Mouse (Mus musculus): ENCODE measurements around the gene Pcdh10. TPM values are rescaled to one million over a fixed set of nuclear protein-coding genes. Genes with fewer than 3 reads are reported as not detected.

Pcdh10 gene
- total and polyA plus RNA-seq, 3 experiments: 0.11 TPM; not detected in 2

DNA sequence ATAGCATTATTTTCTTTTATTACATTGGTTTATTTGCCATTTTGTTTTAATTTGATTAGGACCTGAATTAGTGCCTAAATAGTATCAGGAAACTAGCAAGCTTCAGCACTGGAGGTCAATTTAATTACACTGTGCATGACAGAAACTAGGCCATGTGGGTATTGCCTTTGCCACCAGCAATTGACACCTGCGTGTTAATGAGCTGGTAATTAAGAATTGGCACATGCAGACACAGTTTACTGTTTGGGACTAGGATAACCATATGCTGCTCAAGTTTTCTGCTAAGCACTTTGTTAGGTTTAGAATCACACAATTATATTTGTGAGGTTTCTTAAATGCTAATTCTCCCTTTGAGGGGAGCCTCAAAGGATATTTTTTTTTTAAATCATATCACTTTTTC lies 53.5 kb downstream of the Pcdh10 start:
- Histone ChIP-seq H3K4me3 (ENCODE audit: low read depth, low read length) (no peak overlapping the region), H3K4me1 (ENCODE audit: insufficient read depth, low read depth, low read length) (no peaks in the 10 kb centered on the region), H3K9me3 (replicated peaks) (no peaks in the 10 kb centered on the region), H3K36me3 (replicated peaks) (no peaks in the 10 kb centered on the region), H3K27me3 (ENCODE audit: insufficient read depth, low read length) (no peaks in the 10 kb centered on the region)
- DNase-seq (ENCODE audit: low spot score) (no peak), ATAC-seq (ENCODE audit: extremely low read depth, insufficient number of reproducible peaks, low FRiP score, poor library complexity, severe bottlenecking) (no peak)
- TF ChIP-seq CTCF (IDR thresholded peaks at IDR 0.05; ENCODE audit: low read depth, low read length): no peak
- TF ChIP-seq POLR2AphosphoS5 (IDR thresholded peaks at IDR 0.05; ENCODE audit: insufficient replicate concordance, low read depth, low read length): no peak
- TF ChIP-seq TAL1 (conservative IDR thresholded peaks at IDR 0.05; ENCODE audit: low read depth, low read length): no peak
- no peak for TF ChIP-seq GATA1 (IDR thresholded peaks at IDR 0.05; ENCODE audit: borderline replicate concordance, low read length)
- TF ChIP-seq GATA2 (IDR thresholded peaks at IDR 0.05; ENCODE audit: borderline replicate concordance, low read depth, low read length): no peak

DNA sequence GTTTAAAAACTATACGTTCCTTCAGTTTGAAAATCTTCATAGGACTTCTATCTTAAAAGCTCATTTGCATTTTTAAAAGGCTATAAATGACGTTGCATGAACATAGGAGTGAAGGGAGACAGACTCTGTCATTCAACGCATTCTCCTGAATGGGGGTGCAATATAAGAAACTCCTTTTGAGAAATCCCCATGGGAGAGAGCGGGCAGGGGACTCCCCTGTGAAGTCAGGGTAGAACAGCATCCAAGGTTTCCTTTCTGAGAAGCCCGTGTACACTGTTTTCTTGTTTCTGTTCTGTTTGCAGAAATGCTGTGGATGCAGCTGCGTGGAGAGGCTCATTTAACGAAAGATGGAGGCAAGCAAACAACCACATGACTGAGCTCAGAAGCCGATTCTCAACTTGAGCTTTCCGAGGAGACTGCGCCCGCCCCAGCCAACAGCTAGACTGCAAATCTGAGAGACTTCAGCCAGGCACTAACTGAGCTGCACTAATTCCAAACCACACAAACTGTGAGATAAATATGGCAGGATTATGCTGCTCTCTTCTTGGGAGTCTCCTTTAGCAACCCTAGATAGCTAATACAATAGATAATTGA lies 54.1 kb downstream of the Pcdh10 start:
- DNase-seq (ENCODE audit: low spot score) (no peak), ATAC-seq (ENCODE audit: extremely low read depth, insufficient number of reproducible peaks, low FRiP score, poor library complexity, severe bottlenecking) (no peak)
- Histone ChIP-seq H3K4me3 (ENCODE audit: low read depth, low read length) (no peak overlapping the region), H3K4me1 (ENCODE audit: insufficient read depth, low read depth, low read length) (no peaks in the 10 kb centered on the region), H3K9me3 (replicated peaks) (no peaks in the 10 kb centered on the region), H3K27me3 (ENCODE audit: insufficient read depth, low read length) (no peaks in the 10 kb centered on the region), H3K36me3 (replicated peaks) (no peaks in the 10 kb centered on the region)
- TF ChIP-seq GATA1 (IDR thresholded peaks at IDR 0.05; ENCODE audit: borderline replicate concordance, low read length): no peak
- TF ChIP-seq TAL1 (conservative IDR thresholded peaks at IDR 0.05; ENCODE audit: low read depth, low read length): no peak
- no peak for TF ChIP-seq GATA2 (IDR thresholded peaks at IDR 0.05; ENCODE audit: borderline replicate concordance, low read depth, low read length)
- no peak for TF ChIP-seq CTCF (IDR thresholded peaks at IDR 0.05; ENCODE audit: low read depth, low read length)
- TF ChIP-seq POLR2AphosphoS5 (IDR thresholded peaks at IDR 0.05; ENCODE audit: insufficient replicate concordance, low read depth, low read length): no peak
